Mouse (Mus musculus) heart, embryonic 16.5 days (tissue): ENCODE measurements around the gene Xcr1. TPM values are rescaled to one million over a fixed set of nuclear protein-coding genes. Genes with fewer than 3 reads are reported as not detected.

ENCODE experiments used
- ATAC-seq: fragments of 200-750 bp; cut with Nextera tagmentation; replicated peaks from 2 replicates; pipeline ENCODE4 v1.8.0; 2017; ENCODE audit warnings: moderate number of reproducible peaks; ENCODE audit not compliant: insufficient read depth, low FRiP score; ENCODE audit errors: extremely low read depth
- H3K27ac ChIP-seq: fragments of 300-500 bp; sonication (generic); 2 replicates; pipeline ENCODE4 v1.5.1; 2014; ENCODE audit warnings: mild to moderate bottlenecking, low read length, control low read depth, moderate library complexity
- H3K27me3 ChIP-seq: fragments of 300-500 bp; sonication (generic); 2 replicates; pipeline ENCODE4 v1.6.1; 2014; ENCODE audit warnings: low read length, mixed read lengths; ENCODE audit not compliant: control insufficient read depth, insufficient read depth
- H3K36me3 ChIP-seq: fragments of 300-500 bp; sonication (generic); 2 replicates; pipeline ENCODE4 v1.6.1; 2014; ENCODE audit not compliant: control insufficient read depth, insufficient read depth
- H3K4me1 ChIP-seq: fragments of 300-500 bp; sonication (generic); 2 replicates; pipeline ENCODE4 v1.6.1; 2014; ENCODE audit warnings: low read length, mixed read lengths; ENCODE audit not compliant: control insufficient read depth, insufficient read depth
- H3K4me2 ChIP-seq: fragments of 300-500 bp; sonication (generic); 2 replicates; pipeline ENCODE4 v1.6.1; 2014; ENCODE audit warnings: low read depth, mild to moderate bottlenecking, control low read depth, low read length
- H3K4me3 ChIP-seq: fragments of 300-500 bp; sonication (generic); 2 replicates; pipeline ENCODE4 v1.5.1; 2014; ENCODE audit warnings: mild to moderate bottlenecking, control low read depth, low read length
- H3K9ac ChIP-seq: fragments of 300-500 bp; sonication (generic); 2 replicates; pipeline ENCODE4 v1.6.1; 2014; ENCODE audit warnings: low read length, control low read depth
- H3K9me3 ChIP-seq: fragments of 300-500 bp; sonication (generic); replicated peaks from 2 replicates; pipeline ENCODE4 v1.6.1; 2016; ENCODE audit warnings: low read length; ENCODE audit not compliant: control insufficient read depth
- WGBS: fragments of 180-500 bp; shearing (Covaris S2); extraction: QIAGEN DNeasy Blood & Tissue Kit; methylation state at CpG from one replicate; pipeline ENCODE4 v1.1.7; 2014; 5-methylcytosine and 5-hydroxymethylcytosine counted together
- polyA plus RNA-seq: library from polyadenylated mRNA; unstranded; fragments of >200 nt; fragmentation: Nextera tagmentation; extraction: Ambion mirVana; gene quantifications from 2 replicates; pipeline ENCODE4 v1.2.1, GENCODE M21; 2015

Gene Xcr1
- polyA plus RNA-seq, 1 experiment from 2014 or later = 0.05 TPM

DNA sequence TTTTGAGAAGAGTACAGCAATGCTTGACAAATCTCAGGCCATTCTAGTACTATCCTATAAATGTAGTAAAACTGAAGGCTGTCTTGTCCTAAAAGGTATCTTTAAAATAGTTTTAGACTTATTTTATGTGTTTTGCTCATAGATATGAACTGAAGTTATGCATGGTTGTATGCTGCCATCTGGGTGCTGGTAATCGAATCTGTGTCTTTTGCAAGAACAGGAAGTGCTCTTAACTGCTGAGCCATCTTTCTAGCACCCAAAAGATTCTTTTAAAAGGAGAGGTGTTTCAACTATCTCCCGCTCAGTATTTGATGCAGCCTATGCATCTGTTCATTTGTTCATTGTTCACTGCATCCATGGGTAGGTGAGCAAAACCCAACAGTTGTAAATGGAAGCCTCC, 56.6 kb downstream of the Xcr1 start:
- ATAC-seq = no peak
- WGBS = 89% methylated on average over 2 of the region's 2 CpGs
- Histone ChIP-seq H3K4me2 (no peak overlapping the region), H3K27me3 (no peaks in the 10 kb centered on the region), H3K9me3 (no peaks in the 10 kb centered on the region), H3K9ac (no peak overlapping the region), H3K4me1 (peaks cover 6% of the 10 kb centered on the region; the same call in 1 of the 2 replicates), H3K4me3 (no peak overlapping the region), H3K36me3 (peaks cover 25% of the 10 kb centered on the region), H3K27ac (no peak overlapping the region)

DNA sequence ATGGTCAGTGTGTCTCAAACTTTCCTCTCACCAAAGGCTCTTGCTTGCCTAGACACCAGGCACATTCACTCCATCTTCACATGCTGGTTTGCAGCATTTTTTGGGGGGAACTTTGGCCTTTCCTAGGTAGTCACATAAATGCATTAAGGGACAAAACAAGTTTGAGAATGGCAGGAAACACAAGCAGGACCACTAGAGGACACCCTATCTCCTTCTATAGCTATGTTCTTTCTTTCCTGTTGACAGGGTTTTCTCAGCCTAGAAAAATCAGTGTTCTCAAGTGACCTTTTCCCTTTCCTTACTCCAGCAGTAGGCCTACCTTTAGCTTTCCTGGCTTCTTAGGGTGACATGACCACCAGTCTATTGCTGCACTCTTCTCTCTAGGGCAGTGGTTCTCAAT, 58.9 kb downstream of the Xcr1 start:
- no peak overlapping the region for H3K4me3 ChIP-seq
- H3K4me2 ChIP-seq = no peak overlapping the region
- H3K36me3 ChIP-seq = peaks cover 24% of the 10 kb centered on the region
- H3K27ac ChIP-seq = no peak overlapping the region
- H3K4me1 ChIP-seq = 0 out of 2 replicates have a peak, but pooled peaks cover 2% of the 10 kb centered on the region
- no peak for ATAC-seq
- H3K9me3 ChIP-seq = no peaks in the 10 kb centered on the region
- H3K27me3 ChIP-seq = no peaks in the 10 kb centered on the region
- H3K9ac ChIP-seq = no peak overlapping the region

DNA sequence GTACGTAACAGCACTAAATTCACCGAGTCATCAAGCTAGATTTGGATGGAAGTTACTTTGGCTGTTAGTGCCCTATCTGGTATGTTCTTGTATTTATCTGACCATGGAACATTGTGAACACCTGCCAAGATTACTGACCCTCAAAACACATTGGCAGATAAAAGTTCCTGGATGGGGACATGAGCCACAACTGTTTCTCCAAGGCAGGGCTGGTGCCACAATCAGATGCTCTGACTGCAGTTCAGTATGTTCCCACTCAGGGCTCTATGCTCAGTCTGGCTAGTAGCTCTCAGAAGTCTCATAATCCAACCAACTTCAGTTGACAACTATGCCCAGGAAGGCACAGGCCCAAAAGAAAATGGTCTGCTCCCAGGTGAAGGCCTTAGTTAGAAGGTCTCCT, 59.4 kb downstream of the Xcr1 start:
- no peak for ATAC-seq
- H3K27ac ChIP-seq = no peak overlapping the region
- no peak overlapping the region for H3K4me2 ChIP-seq
- H3K9ac ChIP-seq = no peak overlapping the region
- H3K27me3 ChIP-seq = no peaks in the 10 kb centered on the region
- H3K4me3 ChIP-seq = no peak overlapping the region
- H3K4me1 ChIP-seq = 0 out of 2 replicates have a peak, but pooled peaks cover 2% of the 10 kb centered on the region
- no peaks in the 10 kb centered on the region for H3K9me3 ChIP-seq
- H3K36me3 ChIP-seq = peaks cover 27% of the 10 kb centered on the region
- WGBS = 87% methylated on average over 2 of the region's 2 CpGs

Other genes with a start within 250 kb of the Xcr1 start
- gene Slc6a20b, start 229.5 kb downstream of the Xcr1 start, polyA plus RNA-seq = 0.09 and 0.25 TPM in 2 replicates
- gene Ccr9, start 183.6 kb downstream of the Xcr1 start, polyA plus RNA-seq = 2.2 and 8.4 TPM in 2 replicates
- gene Slc6a20a, start 183.1 kb downstream of the Xcr1 start, polyA plus RNA-seq = 0.30 and 0.34 TPM in 2 replicates
- gene Lztfl1, start 144.3 kb downstream of the Xcr1 start, polyA plus RNA-seq = 33.9 and 39.0 TPM in 2 replicates
- gene Cxcr6, start 55.6 kb downstream of the Xcr1 start, polyA plus RNA-seq = 0.65 and 1.2 TPM in 2 replicates
- 29.0 and 34.1 TPM in 2 replicates for gene Fyco1, start 10.1 kb downstream of the Xcr1 start, polyA plus RNA-seq
- gene Ccr1, start 106.7 kb upstream of the Xcr1 start, polyA plus RNA-seq = 1.2 and 1.8 TPM in 2 replicates
- gene Ccr1l1, start 116.4 kb upstream of the Xcr1 start, polyA plus RNA-seq = not detected in 2 replicates
- 0.06 and 0.12 TPM in 2 replicates for gene Ccr3, start 159.9 kb upstream of the Xcr1 start, polyA plus RNA-seq
- gene Ccr2, start 239.9 kb upstream of the Xcr1 start, polyA plus RNA-seq = 2.1 and 2.8 TPM in 2 replicates